ENCODE assay signal across 24 mouse cellular contexts in the genomic region with DNA sequence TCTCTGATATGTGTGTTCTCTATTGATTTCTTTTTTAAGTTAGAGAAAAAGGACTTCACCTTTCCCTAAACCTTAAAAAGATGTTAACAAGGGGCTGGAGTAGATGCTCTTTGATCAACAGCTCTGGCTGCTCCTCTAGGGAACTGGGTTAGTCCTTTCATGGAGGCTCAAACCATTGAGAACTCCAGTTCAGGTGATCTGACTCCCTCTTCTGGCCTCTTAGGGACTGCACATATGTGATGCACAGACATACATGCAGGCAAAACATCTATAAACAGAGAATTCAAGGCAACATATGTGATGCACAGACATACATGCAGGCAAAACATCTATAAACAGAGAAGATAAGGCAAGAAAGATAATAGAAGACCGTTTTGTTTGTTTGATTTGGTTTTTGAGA. TPM values are rescaled to one million over a fixed set of nuclear protein-coding genes. Genes with fewer than 3 reads are reported as not detected.
DNase-seq lines count a peak whose midpoint lies in the region; ATAC-seq and TF ChIP-seq lines count a peak whose summit lies in the region.
"Had no signal": no experiment of that assay in that cellular context is flagged by ENCODE, and none has a peak within 500 bp of the region (broad histone marks: within the 10 kb centered on the region; RNA-seq: fewer than 3 reads in every experiment).

No protein-coding gene starts in this region.

- no peaks in the 10 kb centered on the region for H3K9me3 ChIP-seq in heart, postnatal 0 days (replicated peaks; ENCODE audit: control insufficient read depth, low read length)
- no peaks in the 10 kb centered on the region for H3K9me3 ChIP-seq in lung, embryonic 14.5 days (ENCODE audit: low read depth, low read length)
- H3K9me3 ChIP-seq: forebrain, embryonic 15.5 days; heart, embryonic 10.5 days; midbrain, embryonic 12.5 days had no signal

- peak; percentile 26; the same call in 1 of the 2 replicates for TF ChIP-seq CTCF in heart, postnatal 0 days (IDR thresholded peaks at IDR 0.05; ENCODE audit: low read depth)
- peak; percentile 33; the same call in 1 of the 2 replicates for TF ChIP-seq CTCF in lung, embryonic 14.5 days (IDR thresholded peaks at IDR 0.05; ENCODE audit: low read depth)

- no peak for TF ChIP-seq EP300 in heart, postnatal 0 days (IDR thresholded peaks at IDR 0.05; ENCODE audit: low read depth)

- H3K36me3 ChIP-seq in heart, postnatal 0 days (replicated peaks; ENCODE audit: control insufficient read depth, insufficient read depth, low read length) = peaks cover 16% of the 10 kb centered on the region
- peaks cover 7% of the 10 kb centered on the region; the same call in 1 of the 2 replicates for H3K36me3 ChIP-seq in lung, embryonic 14.5 days (ENCODE audit: insufficient read depth)

- intact Hi-C loops in heart, postnatal 10 days (cut with DNase I) = no loop called here

- no peak overlapping the region for H3K27ac ChIP-seq in heart, postnatal 0 days (ENCODE audit: low read depth)
- H3K27ac ChIP-seq in lung, embryonic 14.5 days (ENCODE audit: low read depth) = no peak overlapping the region
- H3K27ac ChIP-seq: forebrain, embryonic 15.5 days; heart, embryonic 10.5 days; midbrain, embryonic 12.5 days had no signal

- H3K4me3 ChIP-seq in heart, postnatal 0 days (ENCODE audit: low read depth, low read length) = no peak overlapping the region
- no peak overlapping the region for H3K4me3 ChIP-seq in lung, embryonic 14.5 days (ENCODE audit: low read depth, low read length)
- H3K4me3 ChIP-seq: forebrain, embryonic 15.5 days; heart, embryonic 10.5 days; midbrain, embryonic 12.5 days had no signal

- H3K4me1 ChIP-seq in heart, postnatal 0 days (ENCODE audit: control insufficient read depth, insufficient read depth) = no peaks in the 10 kb centered on the region
- H3K4me1 ChIP-seq in lung, embryonic 14.5 days (ENCODE audit: insufficient read depth) = no peaks in the 10 kb centered on the region
- H3K4me1 ChIP-seq: forebrain, embryonic 15.5 days; midbrain, embryonic 12.5 days had no signal

- H3K27me3 ChIP-seq in heart, postnatal 0 days (ENCODE audit: control insufficient read depth, insufficient read depth, low read length) = no peaks in the 10 kb centered on the region
- no peaks in the 10 kb centered on the region for H3K27me3 ChIP-seq in lung, embryonic 14.5 days (ENCODE audit: insufficient read depth, low read length)
- H3K27me3 ChIP-seq: forebrain, embryonic 15.5 days; midbrain, embryonic 12.5 days had no signal

- DNase-seq in heart, postnatal 0 days (ENCODE audit: low spot score) = no peak
- no peak for DNase-seq in heart, postnatal 10 days
- DNase-seq in lung, embryonic 14.5 days = no peak
- DNase-seq in lung, postnatal 25 days (ENCODE audit: low spot score) = no peak
- DNase-seq in ES-CJ7 (ENCODE audit: low read depth, low spot score) = peak; percentile 22
- DNase-seq in retina, embryonic 14.5 days (ENCODE audit: low spot score) = peak; percentile 28
- no peak for DNase-seq in spleen, adult 18-20 months
- DNase-seq in cerebellum, postnatal 36 days = no peak
- DNase-seq: cerebellum, adult 18-20 months; gastrocnemius, postnatal 10 days; kidney, postnatal 14 days; lung, postnatal 14 days; right cerebral cortex, postnatal 14 days had no signal

- no peak overlapping the region for H3K4me2 ChIP-seq in heart, postnatal 0 days (ENCODE audit: low read depth, low read length)
- no peak overlapping the region for H3K4me2 ChIP-seq in lung, embryonic 14.5 days
- H3K4me2 ChIP-seq: forebrain, embryonic 15.5 days; midbrain, embryonic 12.5 days had no signal

- 62% methylated on average over 1 of the region's 1 CpGs for WGBS in heart, postnatal 0 days
- WGBS in lung, embryonic 14.5 days = 53% methylated on average over 1 of the region's 1 CpGs

- H3K9ac ChIP-seq in heart, postnatal 0 days (replicated peaks; ENCODE audit: low read depth, low read length) = no peak overlapping the region
- no peak overlapping the region for H3K9ac ChIP-seq in lung, embryonic 14.5 days
- H3K9ac ChIP-seq: forebrain, embryonic 15.5 days; midbrain, embryonic 12.5 days had no signal

- no peak for ATAC-seq in heart, postnatal 0 days (ENCODE audit: insufficient read depth, low read depth)
- no peak for ATAC-seq in lung, embryonic 14.5 days (ENCODE audit: insufficient read depth)
- ATAC-seq: CD4-positive, CD25-positive, alpha-beta regulatory T cell, adult 4 months; forebrain, embryonic 15.5 days had no signal

RNA-seq across cellular contexts. Expression of a gene that starts 13.1 kb away (rescaled TPM):
- total RNA-seq in heart, postnatal 0 days (2014; rRNA removed; ENCODE audit: low replicate concordance) = 0.08 and 0.43 TPM in 2 replicates
- polyA plus RNA-seq in heart, postnatal 0 days (2015; fragmentation: Nextera tagmentation; extraction: Ambion mirVana) = 0.23 and 0.60 TPM in 2 replicates
- under 1 TPM; 0.42 to 0.45 TPM for total RNA-seq in heart, postnatal 10 days (2021)
- polyA plus RNA-seq in lung, embryonic 14.5 days (2014; fragmentation: Nextera tagmentation; extraction: Ambion mirVana) = 0.11 and 0.20 TPM in 2 replicates
- total RNA-seq: adrenal gland, adult 18-20 months; common myeloid progenitor, adult 5-6 weeks; gastrocnemius, postnatal 10 days; hematopoietic stem cell, adult 5-6 weeks; layer of hippocampus, postnatal 14 days; left cerebral cortex, postnatal 36 days; liver, adult 2 months had no signal
- polyA plus RNA-seq: brain, embryonic 14.5 days; CD4-positive, CD25-positive, alpha-beta regulatory T cell, adult 4 months; forebrain, embryonic 15.5 days; liver, adult 2 months; midbrain, embryonic 12.5 days had no signal

RNA-seq across cellular contexts. Expression of a gene that starts 37.4 kb away (rescaled TPM):
- total RNA-seq in heart, postnatal 0 days (2014; rRNA removed; ENCODE audit: low replicate concordance) = 669 and 1,098 TPM in 2 replicates
- polyA plus RNA-seq in heart, postnatal 0 days (2015; fragmentation: Nextera tagmentation; extraction: Ambion mirVana) = 1,207 and 1,270 TPM in 2 replicates
- 1,000 to 10,000 TPM; 1,544 to 1,693 TPM for total RNA-seq in heart, postnatal 10 days (2021)
- 124 and 128 TPM in 2 replicates for polyA plus RNA-seq in lung, embryonic 14.5 days (2014; fragmentation: Nextera tagmentation; extraction: Ambion mirVana)

RNA-seq across cellular contexts. Expression of a gene that starts 37.5 kb away (rescaled TPM):
- 368 and 497 TPM in 2 replicates for total RNA-seq in heart, postnatal 0 days (2014; rRNA removed; ENCODE audit: low replicate concordance)
- polyA plus RNA-seq in heart, postnatal 0 days (2015; fragmentation: Nextera tagmentation; extraction: Ambion mirVana) = 722 and 748 TPM in 2 replicates
- total RNA-seq in heart, postnatal 10 days (2021) = 1,000 to 10,000 TPM; 1,297 to 1,510 TPM
- polyA plus RNA-seq in lung, embryonic 14.5 days (2014; fragmentation: Nextera tagmentation; extraction: Ambion mirVana) = 118 and 124 TPM in 2 replicates

RNA-seq across cellular contexts. Expression of a gene that starts 39.9 kb away (rescaled TPM):
- total RNA-seq in heart, postnatal 0 days (2014; rRNA removed; ENCODE audit: low replicate concordance) = 49.1 and 76.1 TPM in 2 replicates
- polyA plus RNA-seq in heart, postnatal 0 days (2015; fragmentation: Nextera tagmentation; extraction: Ambion mirVana) = 7.3 and 9.4 TPM in 2 replicates
- total RNA-seq in heart, postnatal 10 days (2021) = 10 to 100 TPM; 17.4 to 19.8 TPM
- polyA plus RNA-seq in lung, embryonic 14.5 days (2014; fragmentation: Nextera tagmentation; extraction: Ambion mirVana) = 18.9 and 19.2 TPM in 2 replicates

Comparison
In these comparisons a context has a peak if more than half of its experiments do, and no peak if none do; other contexts are left out.
1. DNase-seq: peak in ES-CJ7 (single experiment) and retina, embryonic 14.5 days (single experiment); none in heart, postnatal 0 days (single experiment), heart, postnatal 10 days (0 of 2), lung, embryonic 14.5 days (single experiment), lung, postnatal 25 days (single experiment), spleen, adult 18-20 months (0 of 2) and cerebellum, postnatal 36 days (0 of 2).